Mouse (Mus musculus) stomach, postnatal 0 days (tissue): Measurements from ENCODE around the gene Pnpla3.

Source experiments
- CTCF ChIP-seq: IDR thresholded peaks from 2 replicates; pipeline ENCODE4 v1.5.1; 2016; ENCODE audit warnings: antibody characterized with exemption, low read depth, mild to moderate bottlenecking, moderate library complexity
- EP300 ChIP-seq: optimal IDR thresholded peaks from 2 replicates; pipeline ENCODE3; 2016; ENCODE audit warnings: antibody characterized with exemption

DNA sequence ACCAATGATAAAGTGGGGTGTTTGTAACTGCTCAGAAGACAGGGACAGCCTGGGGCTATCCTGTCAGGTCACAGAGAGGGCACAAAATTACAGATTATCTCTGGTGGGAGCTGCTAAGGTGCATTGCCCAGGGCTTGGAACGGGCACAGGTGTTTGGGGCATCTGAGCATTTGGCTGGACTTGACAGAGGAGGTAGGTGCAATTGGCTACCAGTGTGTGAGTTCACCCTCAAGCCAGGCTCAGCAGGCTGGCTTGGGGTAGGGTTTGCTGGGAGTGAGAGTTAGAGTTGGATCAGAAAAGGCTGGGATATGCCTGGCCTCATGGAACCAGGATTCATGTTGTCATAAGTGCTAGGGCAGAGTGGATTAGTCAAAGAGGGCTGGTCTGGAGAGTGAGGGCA is 1.9 kb downstream of the Pnpla3 start:
- TF ChIP-seq CTCF (no peak), EP300 (no peak)
